Mouse (Mus musculus) neutrophil, adult 59 days (primary cell): ENCODE results near the gene Ufc1. TPM values are rescaled to one million over a fixed set of nuclear protein-coding genes. Genes with fewer than 3 reads are reported as not detected.

Experiments
- total RNA-seq, 2 experiments: library from RNA; stranded (reverse); gene quantifications; 1 replicate in 1 of 2; 2 replicates in 1 of 2; pipeline ENCODE4 v1.2.4; 2023

Ufc1 gene
- 10 to 100 TPM; 47.2 to 51.2 TPM for total RNA-seq

GRCm38 (mm10) chr1:171294298-171295062 lies at the start of gene Ufc1:
TSS of gene Ufc1 (minus strand) at chr1:171295024.

GRCm38 (mm10) chr1:171328839-171329432 lies 34.1 kb upstream of the Ufc1 start, which contains the start of gene Dedd:
TSS of gene Dedd (plus strand) at chr1:171329145.

GRCm38 (mm10) chr1:171287136-171288081 lies 7.4 kb downstream of the Ufc1 start, which contains the start of gene Usp21:
TSS of gene Usp21 (minus strand) at chr1:171287991.

GRCm38 (mm10) chr1:171280916-171281527 lies 13.8 kb downstream of the Ufc1 start, which contains the start of gene Ppox:
TSS of gene Ppox (minus strand) at chr1:171281186.

GRCm38 (mm10) chr1:171269848-171270572 lies 24.8 kb downstream of the Ufc1 start, which contains the start of gene B4galt3:
TSS of gene B4galt3 (plus strand) at chr1:171270328.

GRCm38 (mm10) chr1:171250680-171251593 lies 43.9 kb downstream of the Ufc1 start, which contains the start of gene Ndufs2:
TSS of gene Ndufs2 (minus strand) at chr1:171251388.

GRCm38 (mm10) chr1:171249913-171250600 lies 44.8 kb downstream of the Ufc1 start, which contains the start of gene Adamts4:
TSS of gene Adamts4 (plus strand) at chr1:171250421.

Other genes starting within 250 kb of the Ufc1 start
- 100 to 1,000 TPM; 411 to 427 TPM for gene Fcgr3, start 230.1 kb downstream of the Ufc1 start, total RNA-seq
- gene Cfap126, start 181.1 kb downstream of the Ufc1 start, total RNA-seq, result under 1 TPM; 0.67 to 0.73 TPM
- gene Sdhc, start 144.4 kb downstream of the Ufc1 start, total RNA-seq, result 100 to 1,000 TPM in 1 of 2 experiments, 10 to 100 TPM in 1; 76.6 to 106 TPM
- gene Mpz, start 144.3 kb downstream of the Ufc1 start, total RNA-seq, result not detected
- 1 to 10 TPM in 1 of 2 experiments, under 1 TPM in 1; 0.29 to 1.4 TPM for gene Pcp4l1, start 98.8 kb downstream of the Ufc1 start, total RNA-seq
- gene Nr1i3, start 81.1 kb downstream of the Ufc1 start, total RNA-seq, result not detected
- 10 to 100 TPM; 11.9 to 16.4 TPM for gene Tomm40l, start 72.5 kb downstream of the Ufc1 start, total RNA-seq
- under 1 TPM in 1 of 2 experiments, not detected in 1; 0.89 TPM for gene Apoa2, start 70.0 kb downstream of the Ufc1 start, total RNA-seq
- 1,000 to 10,000 TPM; 1,085 to 1,124 TPM for gene Fcer1g, start 60.7 kb downstream of the Ufc1 start, total RNA-seq
- not detected for gene Adamts4, start 44.6 kb downstream of the Ufc1 start, total RNA-seq
- 10 to 100 TPM; 84.6 to 99.7 TPM for gene Ndufs2, start 43.6 kb downstream of the Ufc1 start, total RNA-seq
- gene B4galt3, start 24.7 kb downstream of the Ufc1 start, total RNA-seq, result 100 to 1,000 TPM; 120 to 134 TPM
- gene Ppox, start 13.8 kb downstream of the Ufc1 start, total RNA-seq, result 10 to 100 TPM; 69.2 to 78.0 TPM
- 10 to 100 TPM; 29.5 to 31.1 TPM for gene Usp21, start 7.0 kb downstream of the Ufc1 start, total RNA-seq
- 10 to 100 TPM; 23.5 to 25.8 TPM for gene Dedd, start 34.1 kb upstream of the Ufc1 start, total RNA-seq
- 10 to 100 TPM; 18.9 to 24.2 TPM for gene Nit1, start 50.6 kb upstream of the Ufc1 start, total RNA-seq
- gene Pfdn2, start 50.6 kb upstream of the Ufc1 start, total RNA-seq, result 10 to 100 TPM; 27.1 to 34.4 TPM
- gene Klhdc9, start 65.8 kb upstream of the Ufc1 start, total RNA-seq, result under 1 TPM; 0.22 to 0.40 TPM
- 1 to 10 TPM; 2.0 to 2.2 TPM for gene Nectin4, start 75.1 kb upstream of the Ufc1 start, total RNA-seq
- gene Arhgap30, start 93.9 kb upstream of the Ufc1 start, total RNA-seq, result 100 to 1,000 TPM; 245 to 251 TPM
- gene Usf1, start 116.3 kb upstream of the Ufc1 start, total RNA-seq, result 100 to 1,000 TPM in 1 of 2 experiments, 10 to 100 TPM in 1; 85.6 to 108 TPM
- gene Tstd1, start 123.8 kb upstream of the Ufc1 start, total RNA-seq, result 1 to 10 TPM; 4.4 TPM
- under 1 TPM; 0.20 to 0.31 TPM for gene F11r, start 142.5 kb upstream of the Ufc1 start, total RNA-seq
- gene Alyref2, start 208.5 kb upstream of the Ufc1 start, total RNA-seq, result 1 to 10 TPM; 6.6 to 7.3 TPM
- not detected for gene Itln1, start 240.3 kb upstream of the Ufc1 start, total RNA-seq